Mouse (Mus musculus): ENCODE measurements around the gene Ywhah. TPM values are rescaled to one million over a fixed set of nuclear protein-coding genes. Genes with fewer than 3 reads are reported as not detected.

Gene Ywhah
- total and polyA plus RNA-seq, 3 experiments = 63.3 to 320 (median 188) TPM

GRCm38 (mm10) chr5:33015579-33015978, 3.0 kb upstream of the Ywhah start:
- in situ Hi-C loops (cut with MboI; ENCODE audit: low pct_ligation_motif_present, low pct_unique_long_range_greater_than_20kb, low sequenced_read_pairs) (no loop called here), dilution Hi-C loops (cut with MboI; ENCODE audit: extremely low pct_ligation_motif_present, extremely low pct_unique_long_range_greater_than_20kb, low sequenced_read_pairs) (no loop called here)
- Histone ChIP-seq H3K4me2 (ENCODE audit: insufficient read depth, low read depth, poor library complexity, severe bottlenecking) (no peak overlapping the region), H3K4me3 (replicated peaks in 1 of 3; ENCODE audit: low read depth in 2 of 3, low read length in 2 of 3, poor library complexity in 1 of 3) (no peak overlapping the region), H3K36me3 (replicated peaks in 1 of 2; ENCODE audit: control insufficient read depth in 1 of 2, insufficient read depth in 1 of 2, low read length in 1 of 2) (no peaks in the 10 kb centered on the region), H3K27ac (ENCODE audit: insufficient read depth, low read depth) (no peak overlapping the region), H3K9ac (ENCODE audit: insufficient read depth, low read depth) (no peak overlapping the region), H3K27me3 (replicated peaks) (peaks cover 12% of the 10 kb centered on the region), H3K4me1 (ENCODE audit: control insufficient read depth in 1 of 2, insufficient read depth in 2 of 2) (peaks cover 0 to 12% of the 10 kb centered on the region in 2 experiments; a peak in 2 of 4 replicates), H3K9me3 (replicated peaks; ENCODE audit: low read length) (no peaks in the 10 kb centered on the region), H3K79me2 (replicated peaks; ENCODE audit: control insufficient read depth, extremely low read depth, insufficient read depth, poor library complexity, severe bottlenecking) (peaks cover 14% of the 10 kb centered on the region)
- no peak for DNase-seq (ENCODE audit: extremely low read depth)
- TF ChIP-seq ELF1 (IDR thresholded peaks at IDR 0.05; ENCODE audit: low read depth, low read length) (no peak), SMC3 (IDR thresholded peaks at IDR 0.05; ENCODE audit: low read depth, low read length) (no peak), UBTF (IDR thresholded peaks at IDR 0.05; ENCODE audit: low read depth, low read length) (no peak), JUND (conservative IDR thresholded peaks at IDR 0.05; ENCODE audit: low read depth, low read length) (no peak)

DNA sequence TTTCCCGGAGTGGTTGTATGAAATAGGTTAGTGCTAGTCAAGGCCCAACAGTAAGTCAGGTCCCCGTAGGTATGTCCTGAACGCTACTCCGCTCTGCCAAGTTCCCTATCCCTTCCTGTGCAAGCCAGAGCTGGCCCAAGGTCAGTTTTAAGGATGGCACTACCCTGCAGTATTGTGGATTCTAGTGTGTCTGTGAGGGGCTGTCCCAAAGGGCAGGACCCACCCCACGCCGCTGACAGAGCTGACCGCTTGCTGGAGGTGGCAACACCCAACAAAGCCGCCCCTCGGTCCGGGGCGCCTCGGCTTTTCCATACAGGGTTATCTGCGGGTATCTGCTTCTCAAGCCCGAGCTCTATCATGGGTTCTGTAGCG, 441 bp upstream of the Ywhah start:
- H3K4me1 ChIP-seq (ENCODE audit: control insufficient read depth in 1 of 2, insufficient read depth in 2 of 2) = peaks cover 1 to 34% of the 10 kb centered on the region in 2 experiments; a peak in 2 of 4 replicates

GRCm38 (mm10) chr5:33019426-33019821, 808 bp downstream of the Ywhah start:
- DNase-seq (ENCODE audit: extremely low read depth) = peak; percentile 22
- H3K9me3 ChIP-seq (replicated peaks; ENCODE audit: low read length) = no peaks in the 10 kb centered on the region
- peak overlapping the region; percentile 99 for H3K9ac ChIP-seq (ENCODE audit: insufficient read depth, low read depth)
- H3K79me2 ChIP-seq (replicated peaks; ENCODE audit: control insufficient read depth, extremely low read depth, insufficient read depth, poor library complexity, severe bottlenecking) = peaks cover 51% of the 10 kb centered on the region
- in situ Hi-C loops (cut with MboI; ENCODE audit: low pct_ligation_motif_present, low pct_unique_long_range_greater_than_20kb, low sequenced_read_pairs) = no loop called here
- peaks cover 5 to 29% of the 10 kb centered on the region in 2 experiments for H3K36me3 ChIP-seq (replicated peaks in 1 of 2; ENCODE audit: control insufficient read depth in 1 of 2, insufficient read depth in 1 of 2, low read length in 1 of 2)
- no peaks in the 10 kb centered on the region for H3K27me3 ChIP-seq (replicated peaks)
- TF ChIP-seq GABPA (IDR thresholded peaks at IDR 0.05; ENCODE audit: insufficient replicate concordance, low read depth, low read length) (no peak), JUND (conservative IDR thresholded peaks at IDR 0.05; ENCODE audit: low read depth, low read length) (no peak), ZNF384 (IDR thresholded peaks at IDR 0.05; ENCODE audit: low read depth, low read length) (no peak), POLR2AphosphoS2 (IDR thresholded peaks at IDR 0.05; ENCODE audit: low read depth, low read length) (no peak), MAFK (IDR thresholded peaks at IDR 0.05; ENCODE audit: insufficient replicate concordance, low read length) (no peak), SMC3 (IDR thresholded peaks at IDR 0.05; ENCODE audit: low read depth, low read length) (no peak), NRF1 (IDR thresholded peaks at IDR 0.05; ENCODE audit: low read depth, low read length) (no peak), CHD2 (IDR thresholded peaks at IDR 0.05; ENCODE audit: low read length) (no peak), NELFE (IDR thresholded peaks at IDR 0.05; ENCODE audit: low read depth, low read length) (no peak), ETS1 (conservative IDR thresholded peaks at IDR 0.05; ENCODE audit: low read depth, low read length) (no peak), SIN3A (IDR thresholded peaks at IDR 0.05; ENCODE audit: low read length) (no peak), CTCF (conservative IDR thresholded peaks at IDR 0.05 in 1 of 2, IDR thresholded peaks at IDR 0.05 in 1 of 2; ENCODE audit: low read depth in 2 of 2, low read length in 2 of 2) (no peak), JUN (IDR thresholded peaks at IDR 0.05; ENCODE audit: insufficient read depth, low read depth, low read length) (no peak), MXI1 (IDR thresholded peaks at IDR 0.05; ENCODE audit: low read depth, low read length) (no peak), PAX5 (IDR thresholded peaks at IDR 0.05; ENCODE audit: low read length) (no peak), MYC (IDR thresholded peaks at IDR 0.05; ENCODE audit: low read depth, low read length) (no peak), ELF1 (IDR thresholded peaks at IDR 0.05; ENCODE audit: low read depth, low read length) (no peak), POLR2A (IDR thresholded peaks at IDR 0.05; ENCODE audit: low read depth, low read length) (no peak), RAD21 (IDR thresholded peaks at IDR 0.05; ENCODE audit: low read depth, low read length) (no peak), MAX (IDR thresholded peaks at IDR 0.05; ENCODE audit: low read length) (no peak)
- H3K4me1 ChIP-seq (ENCODE audit: control insufficient read depth in 1 of 2, insufficient read depth in 2 of 2) = peaks cover 3 to 47% of the 10 kb centered on the region in 2 experiments; a peak in 2 of 4 replicates
- peak overlapping the region; percentile 91 for H3K27ac ChIP-seq (ENCODE audit: insufficient read depth, low read depth)
- H3K4me2 ChIP-seq (ENCODE audit: insufficient read depth, low read depth, poor library complexity, severe bottlenecking) = peak overlapping the region; percentile 95; the same call in 1 of the 2 replicates
- dilution Hi-C loops (cut with MboI; ENCODE audit: extremely low pct_ligation_motif_present, extremely low pct_unique_long_range_greater_than_20kb, low sequenced_read_pairs) = no loop called here
- H3K4me3 ChIP-seq (replicated peaks in 1 of 3; ENCODE audit: low read depth in 2 of 3, low read length in 2 of 3, poor library complexity in 1 of 3) = peak overlapping the region; percentile 77 to 96 (median 78)

More for the DNA sequence above, 441 bp upstream of the Ywhah start:
- H3K9me3 ChIP-seq (replicated peaks; ENCODE audit: low read length) = no peaks in the 10 kb centered on the region
- peak; percentile 3; the same call in 1 of the 2 replicates for TF ChIP-seq SIN3A (IDR thresholded peaks at IDR 0.05; ENCODE audit: low read length)
- TF ChIP-seq E2F4 (IDR thresholded peaks at IDR 0.05; ENCODE audit: insufficient replicate concordance, low read depth, low read length) = no peak
- no peak for TF ChIP-seq MAX (IDR thresholded peaks at IDR 0.05; ENCODE audit: low read length)
- TF ChIP-seq USF1 (IDR thresholded peaks at IDR 0.05; ENCODE audit: low read depth, low read length) = no peak
- H3K36me3 ChIP-seq (replicated peaks in 1 of 2; ENCODE audit: control insufficient read depth in 1 of 2, insufficient read depth in 1 of 2, low read length in 1 of 2) = peaks cover 4 to 17% of the 10 kb centered on the region in 2 experiments
- dilution Hi-C loops (cut with MboI; ENCODE audit: extremely low pct_ligation_motif_present, extremely low pct_unique_long_range_greater_than_20kb, low sequenced_read_pairs) (no loop called here), in situ Hi-C loops (cut with MboI; ENCODE audit: low pct_ligation_motif_present, low pct_unique_long_range_greater_than_20kb, low sequenced_read_pairs) (no loop called here)
- peak overlapping the region; percentile 21; the same call in 1 of the 2 replicates for H3K27ac ChIP-seq (ENCODE audit: insufficient read depth, low read depth)
- peak overlapping the region; percentile 48 to 67 (median 57) for H3K4me3 ChIP-seq (replicated peaks in 1 of 3; ENCODE audit: low read depth in 2 of 3, low read length in 2 of 3, poor library complexity in 1 of 3)
- peaks cover 38% of the 10 kb centered on the region for H3K79me2 ChIP-seq (replicated peaks; ENCODE audit: control insufficient read depth, extremely low read depth, insufficient read depth, poor library complexity, severe bottlenecking)
- no peak for DNase-seq (ENCODE audit: extremely low read depth)
- H3K4me2 ChIP-seq (ENCODE audit: insufficient read depth, low read depth, poor library complexity, severe bottlenecking) = peak overlapping the region; percentile 74
- H3K27me3 ChIP-seq (replicated peaks) = peaks cover 6% of the 10 kb centered on the region
- H3K9ac ChIP-seq (ENCODE audit: insufficient read depth, low read depth) = peak overlapping the region; percentile 67

Measured in CH12.LX (cell line).